Mouse (Mus musculus) hindbrain, embryonic 12.5 days (tissue): ENCODE measurements around the gene Lman1l. TPM values are rescaled to one million over a fixed set of nuclear protein-coding genes. Genes with fewer than 3 reads are reported as not detected.

Experiments
- ATAC-seq: fragments of 200-750 bp; cut with Nextera tagmentation; 2 replicates; pipeline ENCODE4 v1.8.0; 2017; ENCODE audit warnings: moderate TSS enrichment; ENCODE audit not compliant: low FRiP score
- H3K27ac ChIP-seq: fragments of 300-500 bp; sonication (generic); 2 replicates; pipeline ENCODE4 v1.5.1; 2016; ENCODE audit warnings: mild to moderate bottlenecking
- H3K27me3 ChIP-seq: fragments of 300-500 bp; sonication (generic); 2 replicates; pipeline ENCODE4 v1.6.1; 2016; ENCODE audit warnings: mild to moderate bottlenecking
- H3K36me3 ChIP-seq: fragments of 300-500 bp; sonication (generic); 2 replicates; pipeline ENCODE4 v1.6.1; 2016; ENCODE audit warnings: mild to moderate bottlenecking
- H3K4me1 ChIP-seq: fragments of 300-500 bp; sonication (generic); 2 replicates; pipeline ENCODE4 v1.6.1; 2016
- H3K4me2 ChIP-seq: fragments of 300-500 bp; sonication (generic); replicated peaks from 2 replicates; pipeline ENCODE4 v1.6.1; 2016; ENCODE audit warnings: mild to moderate bottlenecking
- H3K4me3 ChIP-seq: fragments of 300-500 bp; sonication (generic); 2 replicates; pipeline ENCODE4 v1.5.1; 2016; ENCODE audit warnings: mild to moderate bottlenecking
- H3K9ac ChIP-seq: fragments of 300-500 bp; sonication (generic); 2 replicates; pipeline ENCODE4 v1.6.1; 2016; ENCODE audit warnings: mild to moderate bottlenecking, moderate library complexity
- H3K9me3 ChIP-seq: fragments of 300-500 bp; sonication (generic); replicated peaks from 2 replicates; pipeline ENCODE4 v1.6.1; 2016; ENCODE audit warnings: mild to moderate bottlenecking
- WGBS: fragments of 180-500 bp; shearing (Covaris S2); methylation state at CpG from one replicate; pipeline ENCODE4 v1.1.7; 2016; 5-methylcytosine and 5-hydroxymethylcytosine counted together
- polyA plus RNA-seq: library from polyadenylated mRNA; unstranded; fragments of >200 nt; fragmentation: Nextera tagmentation; extraction: Ambion mirVana; gene quantifications from 2 replicates; pipeline ENCODE4 v1.2.1, GENCODE M21; 2016

Lman1l gene
- polyA plus RNA-seq, 1 experiment from 2014 or later, result not detected

DNA sequence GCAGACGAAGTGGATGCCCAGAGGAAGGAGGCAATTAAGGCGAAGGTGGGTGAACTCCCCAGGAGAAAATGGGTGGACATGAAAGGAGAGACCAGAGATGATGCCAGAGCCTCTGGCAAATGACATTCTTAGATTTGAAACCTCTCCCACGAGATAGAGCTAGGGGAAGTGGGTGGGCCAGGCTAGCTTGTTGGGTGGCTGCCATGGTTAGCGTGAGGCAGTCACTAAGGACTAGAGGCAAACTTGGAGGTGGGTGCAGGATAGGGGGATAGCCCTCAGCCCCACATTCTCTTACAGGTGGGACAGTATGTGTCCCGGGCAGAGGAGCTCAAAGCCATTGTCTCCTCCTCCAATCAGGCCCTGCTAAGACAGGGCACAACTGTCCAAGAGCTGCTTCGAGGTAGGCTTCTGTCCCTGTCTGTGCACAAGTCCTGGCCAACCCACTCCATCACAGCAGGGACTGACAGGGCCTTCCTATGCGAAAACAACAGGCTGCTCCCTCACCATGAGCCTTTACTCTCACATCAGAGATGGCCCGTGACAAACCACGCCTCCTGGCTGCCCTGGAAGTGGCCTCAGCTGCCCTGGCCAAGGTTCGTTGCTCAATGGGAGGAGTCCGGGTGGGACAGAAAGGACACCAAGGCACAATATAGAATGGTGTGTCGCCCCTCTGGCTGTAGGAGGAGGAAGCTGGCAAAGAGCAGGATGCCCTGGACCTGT lies 27.0 kb downstream of the Lman1l start:
- WGBS, result 43% methylated on average over 12 of the region's 12 CpGs
- Histone ChIP-seq H3K4me1 (peaks cover 36% of the 10 kb centered on the region), H3K36me3 (peaks cover 25% of the 10 kb centered on the region)

DNA sequence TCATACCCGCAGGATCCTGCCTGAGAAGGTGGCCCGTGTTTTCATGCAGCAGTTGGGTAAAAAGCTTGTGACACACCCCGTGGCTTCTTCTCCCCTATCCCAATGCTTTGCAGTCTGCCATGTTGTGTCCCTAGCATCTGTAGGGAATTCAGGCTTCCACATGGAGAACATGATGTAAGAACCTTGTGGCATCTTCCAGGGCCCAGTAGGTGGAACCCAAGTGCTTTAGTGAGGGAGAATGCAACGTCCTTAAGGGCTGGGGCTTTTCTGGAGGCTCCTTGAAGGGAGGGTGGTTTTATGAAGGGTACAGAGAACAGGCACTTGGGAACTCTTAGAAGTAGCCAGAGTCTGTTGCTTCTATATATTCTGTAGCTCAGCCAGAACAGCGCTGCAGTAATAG lies 29.8 kb downstream of the Lman1l start:
- peaks cover 23% of the 10 kb centered on the region for H3K4me1 ChIP-seq
- H3K4me3 ChIP-seq, result 0 out of 2 replicates have a peak overlapping the region, but pooled peaks have one; percentile 71

More for the DNA sequence above, 27.0 kb downstream of the Lman1l start:
- H3K4me2 ChIP-seq, result no peak overlapping the region
- no peaks in the 10 kb centered on the region for H3K27me3 ChIP-seq
- H3K9me3 ChIP-seq, result no peaks in the 10 kb centered on the region
- H3K27ac ChIP-seq, result no peak overlapping the region
- no peak overlapping the region for H3K4me3 ChIP-seq
- no peak overlapping the region for H3K9ac ChIP-seq
- no peak for ATAC-seq

DNA sequence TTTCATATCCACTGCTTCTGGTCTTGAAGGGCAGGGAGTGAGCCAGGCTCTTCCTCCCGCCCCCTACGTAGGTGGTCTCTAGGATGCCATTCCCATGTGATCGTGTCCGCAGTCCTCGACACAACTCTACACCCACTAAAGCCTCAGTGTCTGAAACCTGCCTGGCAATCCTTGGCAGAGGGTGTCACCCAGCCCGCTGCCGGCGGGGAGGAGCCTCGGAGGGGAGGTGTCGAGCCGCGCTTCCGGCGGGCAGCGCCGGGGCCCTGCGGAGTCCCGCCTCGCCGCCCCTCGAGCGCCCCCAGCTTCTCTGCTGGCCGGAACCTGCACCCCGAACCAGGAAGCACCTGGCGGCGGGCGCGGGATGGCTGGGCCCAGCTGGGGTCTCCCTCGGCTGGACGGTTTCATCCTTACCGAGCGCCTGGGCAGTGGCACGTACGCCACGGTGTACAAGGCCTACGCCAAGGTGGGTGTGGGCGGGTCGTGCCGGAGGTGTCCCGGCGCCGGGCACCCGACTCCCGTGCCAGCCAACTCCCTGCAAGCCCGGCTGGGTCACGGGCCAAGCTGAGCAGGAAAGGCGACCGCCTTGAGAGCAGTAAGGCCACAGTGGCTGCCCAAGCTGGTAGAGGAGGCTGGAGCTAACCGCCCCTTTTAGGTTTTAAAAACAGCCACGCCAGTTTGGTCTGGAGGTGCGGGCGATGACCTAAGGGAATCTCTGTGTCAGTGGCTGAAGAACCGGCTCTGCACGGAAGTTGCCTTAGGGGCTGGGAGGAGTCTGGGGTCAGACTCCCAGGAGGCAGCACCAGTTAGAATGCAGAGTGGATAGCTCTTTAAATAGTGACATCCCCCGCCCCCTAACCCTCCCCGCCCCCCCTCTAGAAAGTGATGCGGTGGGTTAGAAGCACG lies 31.1 kb downstream of the Lman1l start, which contains the start of gene Ulk3:
Gene Ulk3, plus strand, starts transcription at position 229 of the 903 bp plus-strand sequence.
- Histone ChIP-seq H3K4me1 (peaks cover 23% of the 10 kb centered on the region), H3K4me2 (peak within 1 kb of the TSS; percentile 92), H3K9ac (peak within 1 kb of the TSS; percentile 84), H3K9me3 (no peaks in the 10 kb centered on the region), H3K4me3 (peak within 1 kb of the TSS; percentile 71), H3K36me3 (peaks cover 47% of the 10 kb centered on the region), H3K27me3 (no peaks in the 10 kb centered on the region), H3K27ac (peak within 1 kb of the TSS; percentile 75)
- WGBS, result under 1% methylated on average over 45 of the region's 58 CpGs
- ATAC-seq, result peak; percentile 83

More for the DNA sequence above, 29.8 kb downstream of the Lman1l start:
- Histone ChIP-seq H3K9ac (no peak overlapping the region; the same call in 1 of the 2 replicates), H3K27me3 (no peaks in the 10 kb centered on the region), H3K4me2 (peak overlapping the region; percentile 92; the same call in 1 of the 2 replicates), H3K9me3 (no peaks in the 10 kb centered on the region), H3K36me3 (peaks cover 42% of the 10 kb centered on the region), H3K27ac (no peak overlapping the region)
- ATAC-seq, result no peak
- 39% methylated on average over 5 of the region's 5 CpGs for WGBS

DNA sequence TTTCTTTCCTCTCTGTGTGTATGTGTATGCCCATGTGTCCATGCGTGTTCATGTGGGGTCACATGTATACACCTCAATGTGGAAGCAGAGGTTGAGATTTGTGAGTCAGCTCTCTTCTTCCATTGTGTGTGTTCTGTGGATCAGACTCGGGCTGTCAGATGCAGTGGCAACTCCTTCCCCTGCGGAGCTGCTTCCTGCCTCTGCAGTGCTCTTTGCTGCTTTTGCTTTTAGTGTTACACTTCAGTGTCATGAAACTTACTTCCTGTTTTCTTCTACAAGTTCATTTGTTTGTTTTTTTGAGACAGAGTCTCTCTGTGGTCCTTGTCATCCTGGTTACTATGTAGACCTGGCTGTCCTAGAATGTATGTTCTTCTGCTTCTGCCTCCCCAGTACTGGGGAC lies 35.6 kb downstream of the Lman1l start:
- Histone ChIP-seq H3K9me3 (no peaks in the 10 kb centered on the region), H3K9ac (no peak overlapping the region), H3K4me2 (no peak overlapping the region), H3K4me1 (peaks cover 10% of the 10 kb centered on the region), H3K27me3 (no peaks in the 10 kb centered on the region), H3K4me3 (no peak overlapping the region), H3K27ac (no peak overlapping the region), H3K36me3 (peaks cover 70% of the 10 kb centered on the region)
- 88% methylated on average over 3 of the region's 3 CpGs for WGBS
- no peak for ATAC-seq

GRCm38 (mm10) chr9:57577144-57577849 lies 43.3 kb downstream of the Lman1l start:
- no peak overlapping the region for H3K4me2 ChIP-seq
- WGBS, result 83% methylated on average over 6 of the region's 6 CpGs
- no peaks in the 10 kb centered on the region for H3K9me3 ChIP-seq
- no peak overlapping the region for H3K9ac ChIP-seq
- H3K27me3 ChIP-seq, result no peaks in the 10 kb centered on the region
- no peak for ATAC-seq
- H3K4me3 ChIP-seq, result no peak overlapping the region
- no peaks in the 10 kb centered on the region for H3K4me1 ChIP-seq
- peaks cover 54% of the 10 kb centered on the region for H3K36me3 ChIP-seq
- H3K27ac ChIP-seq, result no peak overlapping the region

GRCm38 (mm10) chr9:57575577-57575976 lies 45.0 kb downstream of the Lman1l start:
- Histone ChIP-seq H3K27me3 (no peaks in the 10 kb centered on the region), H3K4me1 (no peaks in the 10 kb centered on the region), H3K27ac (no peak overlapping the region), H3K9me3 (no peaks in the 10 kb centered on the region), H3K4me3 (no peak overlapping the region), H3K4me2 (no peak overlapping the region), H3K36me3 (peaks cover 47% of the 10 kb centered on the region), H3K9ac (no peak overlapping the region)
- no peak for ATAC-seq
- 80% methylated on average over 3 of the region's 3 CpGs for WGBS

DNA sequence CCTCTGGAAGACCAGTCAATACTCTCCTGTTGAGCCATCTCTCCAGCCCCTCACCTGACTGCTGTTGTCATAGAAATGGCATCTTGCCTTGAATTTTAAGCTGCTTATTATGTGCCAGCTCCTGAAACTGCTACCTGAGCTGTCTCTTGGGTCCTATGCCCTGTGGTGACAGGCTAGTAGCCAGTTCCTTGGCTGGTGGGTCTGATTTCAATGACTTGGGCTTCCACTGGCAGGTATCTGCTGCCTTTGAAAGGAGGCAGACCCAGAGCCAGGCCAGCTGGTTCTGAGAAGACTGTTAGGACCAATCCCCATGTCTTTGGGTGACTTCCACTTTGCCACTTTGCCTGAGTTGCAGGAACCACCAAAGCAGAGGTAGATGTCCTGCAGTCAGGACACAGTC lies 46.2 kb downstream of the Lman1l start:
- Histone ChIP-seq H3K36me3 (peaks cover 42% of the 10 kb centered on the region), H3K4me1 (no peaks in the 10 kb centered on the region), H3K4me2 (no peak overlapping the region), H3K4me3 (no peak overlapping the region), H3K27me3 (no peaks in the 10 kb centered on the region), H3K9me3 (no peaks in the 10 kb centered on the region), H3K9ac (no peak overlapping the region), H3K27ac (no peak overlapping the region)
- ATAC-seq, result no peak

DNA sequence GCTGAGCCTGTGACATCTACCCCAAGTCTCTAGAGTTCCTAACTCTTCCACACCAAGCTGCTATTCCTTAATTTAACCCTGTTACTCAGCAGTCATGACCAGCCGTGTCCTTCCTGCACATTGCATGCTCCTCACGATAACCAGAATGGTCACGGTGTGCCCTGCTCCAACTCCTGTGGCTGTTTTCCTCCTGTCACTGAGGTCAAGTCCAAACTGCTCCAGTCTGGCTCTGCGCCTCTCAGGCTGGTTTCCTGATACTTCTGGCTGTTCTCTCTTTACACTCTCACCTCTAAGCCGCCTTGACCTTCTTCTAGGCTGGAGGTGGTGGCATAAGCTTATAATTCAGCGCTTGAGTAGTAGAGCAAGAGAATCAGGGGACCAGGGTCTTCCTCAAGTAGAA lies 52.1 kb downstream of the Lman1l start:
- no peak overlapping the region for H3K9ac ChIP-seq
- no peak for ATAC-seq
- H3K27ac ChIP-seq, result no peak overlapping the region
- no peak overlapping the region for H3K4me2 ChIP-seq
- peaks cover 32% of the 10 kb centered on the region for H3K36me3 ChIP-seq
- H3K27me3 ChIP-seq, result no peaks in the 10 kb centered on the region
- H3K9me3 ChIP-seq, result no peaks in the 10 kb centered on the region
- peaks cover 7% of the 10 kb centered on the region; the same call in 1 of the 2 replicates for H3K4me1 ChIP-seq
- no peak overlapping the region for H3K4me3 ChIP-seq
- WGBS, result 96% methylated on average over 6 of the region's 6 CpGs

- H3K9ac ChIP-seq, result no peak overlapping the region
- H3K4me3 ChIP-seq, result no peak overlapping the region
- no peak overlapping the region for H3K27ac ChIP-seq
- no peaks in the 10 kb centered on the region for H3K9me3 ChIP-seq
- no peaks in the 10 kb centered on the region for H3K27me3 ChIP-seq
- no peak overlapping the region for H3K4me2 ChIP-seq
- peaks cover 32% of the 10 kb centered on the region for H3K36me3 ChIP-seq
- no peak for ATAC-seq
- WGBS, result 62% methylated on average over 8 of the region's 8 CpGs
- H3K4me1 ChIP-seq, result peaks cover 22% of the 10 kb centered on the region
These were observed 53.7 kb downstream of the Lman1l start for GRCm38 (mm10) chr9:57566846-57567245.

DNA sequence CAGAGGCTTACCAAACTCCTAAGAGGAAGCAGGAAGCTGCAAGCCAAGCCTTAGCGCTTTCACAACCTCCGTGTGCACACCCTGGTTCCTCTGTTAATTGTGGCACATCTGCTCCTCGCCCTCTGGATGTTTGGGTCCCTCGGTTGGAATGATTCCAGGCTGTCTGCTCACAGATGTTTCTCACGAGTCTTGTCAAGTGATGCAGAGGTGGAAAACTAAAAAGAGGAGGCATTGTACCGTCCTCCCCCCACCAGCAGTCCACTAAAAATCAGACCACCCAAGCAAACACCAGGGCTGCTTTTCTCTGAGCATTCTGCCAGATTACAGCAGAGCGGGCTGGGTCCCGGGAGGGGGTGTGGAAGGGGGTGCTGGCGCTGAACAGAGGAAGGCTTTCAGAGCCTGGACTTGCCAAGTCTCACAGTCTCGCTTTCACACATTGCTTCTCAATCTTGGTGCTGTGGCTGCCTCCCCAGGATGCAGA lies 54.8 kb downstream of the Lman1l start:
- ATAC-seq, result no peak
- Histone ChIP-seq H3K27me3 (no peaks in the 10 kb centered on the region), H3K4me1 (peaks cover 28% of the 10 kb centered on the region), H3K4me3 (no peak overlapping the region), H3K27ac (0 out of 2 replicates have a peak overlapping the region, but pooled peaks have one; percentile 14), H3K9ac (no peak overlapping the region), H3K4me2 (no peak overlapping the region), H3K9me3 (no peaks in the 10 kb centered on the region), H3K36me3 (peaks cover 23% of the 10 kb centered on the region)
- 60% methylated on average over 10 of the region's 10 CpGs for WGBS

DNA sequence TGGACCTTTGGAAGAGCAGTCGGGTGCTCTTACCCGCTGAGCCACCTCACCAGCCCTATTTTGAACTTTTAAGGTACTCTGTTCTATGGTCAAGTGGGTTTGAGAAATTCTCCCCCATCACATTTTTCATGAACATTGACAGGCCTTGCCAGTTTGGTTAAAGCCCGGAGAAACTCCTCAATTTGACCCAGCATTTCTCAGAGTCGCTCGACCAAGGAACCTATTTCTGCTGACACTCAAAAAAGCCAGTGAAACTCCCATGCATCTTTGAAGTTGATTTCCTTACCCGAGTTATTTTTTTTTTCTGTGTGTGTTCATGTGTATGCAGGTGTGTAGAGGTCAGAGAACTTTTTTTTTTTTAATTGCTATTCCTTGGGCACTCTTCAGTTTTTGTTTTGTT lies 56.0 kb downstream of the Lman1l start:
- Histone ChIP-seq H3K27me3 (no peaks in the 10 kb centered on the region), H3K4me3 (no peak overlapping the region), H3K9ac (no peak overlapping the region), H3K27ac (no peak overlapping the region), H3K9me3 (no peaks in the 10 kb centered on the region), H3K4me2 (no peak overlapping the region), H3K4me1 (peaks cover 32% of the 10 kb centered on the region), H3K36me3 (peaks cover 18% of the 10 kb centered on the region)
- WGBS, result 84% methylated on average over 6 of the region's 6 CpGs
- no peak for ATAC-seq

GRCm38 (mm10) chr9:57562896-57563372 lies 57.6 kb downstream of the Lman1l start:
- Histone ChIP-seq H3K36me3 (peaks cover under 1% of the 10 kb centered on the region), H3K27ac (no peak overlapping the region), H3K4me2 (no peak overlapping the region), H3K4me1 (peaks cover 32% of the 10 kb centered on the region), H3K27me3 (no peaks in the 10 kb centered on the region), H3K4me3 (no peak overlapping the region), H3K9ac (no peak overlapping the region), H3K9me3 (no peaks in the 10 kb centered on the region)
- WGBS, result 83% methylated on average over 4 of the region's 4 CpGs
- no peak for ATAC-seq
